Mouse (Mus musculus): ENCODE measurements around the gene Serpinb9b. TPM values are rescaled to one million over a fixed set of nuclear protein-coding genes. Genes with fewer than 3 reads are reported as not detected.
"Not testable (repeated sequence)": the region's sequence is repeated elsewhere in the genome, so short reads cannot be mapped to it uniquely, and the experiment has no call there.

Gene Serpinb9b
- polyA plus RNA-seq, 1 experiment from 2014 or later = 0.16 TPM

GRCm38 (mm10) chr13:33029478-33029877 lies 2.3 kb downstream of the Serpinb9b start:
- not testable (repeated sequence) for H3K36me3 ChIP-seq (ENCODE audit: control insufficient read depth, insufficient read depth, low read length); H3K4me1 ChIP-seq (ENCODE audit: control insufficient read depth, insufficient read depth, low read length); H3K9ac ChIP-seq (ENCODE audit: low read depth, low read length); H3K27me3 ChIP-seq (replicated peaks; ENCODE audit: control insufficient read depth, insufficient read depth, low read length); H3K27ac ChIP-seq (ENCODE audit: low read length); H3K9me3 ChIP-seq (ENCODE audit: control insufficient read depth, low read length); H3K4me2 ChIP-seq (ENCODE audit: low read depth, low read length); H3K4me3 ChIP-seq (ENCODE audit: low read length)
- 81% methylated on average over 2 of the region's 2 CpGs for WGBS
- ATAC-seq = peak; percentile 84

GRCm38 (mm10) chr13:33030281-33030680 lies 3.1 kb downstream of the Serpinb9b start:
- H3K27me3 ChIP-seq (replicated peaks; ENCODE audit: control insufficient read depth, insufficient read depth, low read length) = no peaks in the 10 kb centered on the region
- H3K27ac ChIP-seq (ENCODE audit: low read length) = no peak overlapping the region
- no peaks in the 10 kb centered on the region for H3K36me3 ChIP-seq (ENCODE audit: control insufficient read depth, insufficient read depth, low read length)
- no peak overlapping the region for H3K4me3 ChIP-seq (ENCODE audit: low read length)
- no peaks in the 10 kb centered on the region for H3K9me3 ChIP-seq (ENCODE audit: control insufficient read depth, low read length)
- no peak overlapping the region for H3K9ac ChIP-seq (ENCODE audit: low read depth, low read length)
- WGBS = 82% methylated on average over 2 of the region's 3 CpGs
- H3K4me1 ChIP-seq (ENCODE audit: control insufficient read depth, insufficient read depth, low read length) = peaks cover 2% of the 10 kb centered on the region; the same call in 1 of the 2 replicates
- no peak overlapping the region for H3K4me2 ChIP-seq (ENCODE audit: low read depth, low read length)
- ATAC-seq = no peak

- no peak for ATAC-seq
- no peak overlapping the region for H3K4me2 ChIP-seq (ENCODE audit: low read depth, low read length)
- no peaks in the 10 kb centered on the region for H3K4me1 ChIP-seq (ENCODE audit: control insufficient read depth, insufficient read depth, low read length)
- no peaks in the 10 kb centered on the region for H3K27me3 ChIP-seq (replicated peaks; ENCODE audit: control insufficient read depth, insufficient read depth, low read length)
- H3K36me3 ChIP-seq (ENCODE audit: control insufficient read depth, insufficient read depth, low read length) = no peaks in the 10 kb centered on the region
- no peak overlapping the region for H3K4me3 ChIP-seq (ENCODE audit: low read length)
- H3K27ac ChIP-seq (ENCODE audit: low read length) = no peak overlapping the region
- H3K9me3 ChIP-seq (ENCODE audit: control insufficient read depth, low read length) = no peaks in the 10 kb centered on the region
- WGBS = 83% methylated on average over 1 of the region's 1 CpGs
- no peak overlapping the region for H3K9ac ChIP-seq (ENCODE audit: low read depth, low read length)
Measured at GRCm38 (mm10) chr13:33035506-33035905, 8.3 kb downstream of the Serpinb9b start.

GRCm38 (mm10) chr13:33043542-33043941 lies 16.3 kb downstream of the Serpinb9b start:
- H3K36me3 ChIP-seq (ENCODE audit: control insufficient read depth, insufficient read depth, low read length) = no peaks in the 10 kb centered on the region
- H3K4me2 ChIP-seq (ENCODE audit: low read depth, low read length) = no peak overlapping the region
- WGBS = 96% methylated on average over 3 of the region's 3 CpGs
- no peak overlapping the region for H3K4me3 ChIP-seq (ENCODE audit: low read length)
- H3K27ac ChIP-seq (ENCODE audit: low read length) = no peak overlapping the region
- no peak for ATAC-seq
- no peaks in the 10 kb centered on the region for H3K4me1 ChIP-seq (ENCODE audit: control insufficient read depth, insufficient read depth, low read length)
- no peak overlapping the region for H3K9ac ChIP-seq (ENCODE audit: low read depth, low read length)
- no peaks in the 10 kb centered on the region for H3K9me3 ChIP-seq (ENCODE audit: control insufficient read depth, low read length)
- H3K27me3 ChIP-seq (replicated peaks; ENCODE audit: control insufficient read depth, insufficient read depth, low read length) = no peaks in the 10 kb centered on the region

GRCm38 (mm10) chr13:33047234-33047633 lies 20.0 kb downstream of the Serpinb9b start:
- Histone ChIP-seq H3K4me2 (ENCODE audit: low read depth, low read length) (no peak overlapping the region), H3K4me1 (ENCODE audit: control insufficient read depth, insufficient read depth, low read length) (no peaks in the 10 kb centered on the region), H3K9me3 (ENCODE audit: control insufficient read depth, low read length) (no peaks in the 10 kb centered on the region), H3K9ac (ENCODE audit: low read depth, low read length) (no peak overlapping the region), H3K4me3 (ENCODE audit: low read length) (no peak overlapping the region), H3K36me3 (ENCODE audit: control insufficient read depth, insufficient read depth, low read length) (no peaks in the 10 kb centered on the region), H3K27me3 (replicated peaks; ENCODE audit: control insufficient read depth, insufficient read depth, low read length) (no peaks in the 10 kb centered on the region), H3K27ac (ENCODE audit: low read length) (no peak overlapping the region)
- no peak for ATAC-seq
- WGBS = 94% methylated on average over 2 of the region's 2 CpGs

- no peak for ATAC-seq
- Histone ChIP-seq H3K4me2 (ENCODE audit: low read depth, low read length) (no peak overlapping the region), H3K4me3 (ENCODE audit: low read length) (no peak overlapping the region), H3K9me3 (ENCODE audit: control insufficient read depth, low read length) (no peaks in the 10 kb centered on the region), H3K27ac (ENCODE audit: low read length) (no peak overlapping the region), H3K36me3 (ENCODE audit: control insufficient read depth, insufficient read depth, low read length) (no peaks in the 10 kb centered on the region), H3K9ac (ENCODE audit: low read depth, low read length) (no peak overlapping the region), H3K27me3 (replicated peaks; ENCODE audit: control insufficient read depth, insufficient read depth, low read length) (no peaks in the 10 kb centered on the region), H3K4me1 (ENCODE audit: control insufficient read depth, insufficient read depth, low read length) (no peaks in the 10 kb centered on the region)
- WGBS = 81% methylated on average over 4 of the region's 4 CpGs
Measured at GRCm38 (mm10) chr13:33048187-33048586, 21.0 kb downstream of the Serpinb9b start.

- no peak for ATAC-seq
- Histone ChIP-seq H3K9me3 (ENCODE audit: control insufficient read depth, low read length) (no peaks in the 10 kb centered on the region), H3K4me3 (ENCODE audit: low read length) (no peak overlapping the region), H3K36me3 (ENCODE audit: control insufficient read depth, insufficient read depth, low read length) (no peaks in the 10 kb centered on the region), H3K27me3 (replicated peaks; ENCODE audit: control insufficient read depth, insufficient read depth, low read length) (no peaks in the 10 kb centered on the region), H3K27ac (ENCODE audit: low read length) (no peak overlapping the region), H3K9ac (ENCODE audit: low read depth, low read length) (no peak overlapping the region), H3K4me2 (ENCODE audit: low read depth, low read length) (no peak overlapping the region), H3K4me1 (ENCODE audit: control insufficient read depth, insufficient read depth, low read length) (no peaks in the 10 kb centered on the region)
- WGBS = 38% methylated on average over 3 of the region's 3 CpGs
Measured at GRCm38 (mm10) chr13:33051697-33052096, 24.5 kb downstream of the Serpinb9b start.

- WGBS = 62% methylated on average over 1 of the region's 1 CpGs
- no peak overlapping the region for H3K4me3 ChIP-seq (ENCODE audit: low read length)
Measured at GRCm38 (mm10) chr13:33063048-33063447, 35.8 kb downstream of the Serpinb9b start.

GRCm38 (mm10) chr13:33067387-33067977 lies 40.3 kb downstream of the Serpinb9b start:
- Histone ChIP-seq H3K9me3 (ENCODE audit: control insufficient read depth, low read length) (no peaks in the 10 kb centered on the region), H3K4me2 (ENCODE audit: low read depth, low read length) (no peak overlapping the region), H3K27ac (ENCODE audit: low read length) (no peak overlapping the region), H3K36me3 (ENCODE audit: control insufficient read depth, insufficient read depth, low read length) (no peaks in the 10 kb centered on the region), H3K4me1 (ENCODE audit: control insufficient read depth, insufficient read depth, low read length) (no peaks in the 10 kb centered on the region), H3K4me3 (ENCODE audit: low read length) (no peak overlapping the region), H3K27me3 (replicated peaks; ENCODE audit: control insufficient read depth, insufficient read depth, low read length) (no peaks in the 10 kb centered on the region), H3K9ac (ENCODE audit: low read depth, low read length) (no peak overlapping the region)
- 79% methylated on average over 1 of the region's 1 CpGs for WGBS
- ATAC-seq = no peak

More at GRCm38 (mm10) chr13:33063048-33063447, 35.8 kb downstream of the Serpinb9b start:
- Histone ChIP-seq H3K9ac (ENCODE audit: low read depth, low read length) (no peak overlapping the region), H3K27me3 (replicated peaks; ENCODE audit: control insufficient read depth, insufficient read depth, low read length) (no peaks in the 10 kb centered on the region), H3K27ac (ENCODE audit: low read length) (no peak overlapping the region), H3K4me2 (ENCODE audit: low read depth, low read length) (no peak overlapping the region), H3K4me1 (ENCODE audit: control insufficient read depth, insufficient read depth, low read length) (no peaks in the 10 kb centered on the region), H3K9me3 (ENCODE audit: control insufficient read depth, low read length) (no peaks in the 10 kb centered on the region), H3K36me3 (ENCODE audit: control insufficient read depth, insufficient read depth, low read length) (no peaks in the 10 kb centered on the region)
- ATAC-seq = no peak

GRCm38 (mm10) chr13:33068164-33068563 lies 40.9 kb downstream of the Serpinb9b start:
- Histone ChIP-seq H3K9ac (ENCODE audit: low read depth, low read length) (no peak overlapping the region), H3K36me3 (ENCODE audit: control insufficient read depth, insufficient read depth, low read length) (no peaks in the 10 kb centered on the region), H3K4me3 (ENCODE audit: low read length) (no peak overlapping the region), H3K4me1 (ENCODE audit: control insufficient read depth, insufficient read depth, low read length) (no peaks in the 10 kb centered on the region), H3K4me2 (ENCODE audit: low read depth, low read length) (no peak overlapping the region), H3K9me3 (ENCODE audit: control insufficient read depth, low read length) (no peaks in the 10 kb centered on the region), H3K27ac (ENCODE audit: low read length) (no peak overlapping the region), H3K27me3 (replicated peaks; ENCODE audit: control insufficient read depth, insufficient read depth, low read length) (no peaks in the 10 kb centered on the region)
- ATAC-seq = no peak
- 76% methylated on average over 3 of the region's 3 CpGs for WGBS
